In genomic region chr11:74771650-74772049, GRCm38 (mm10) we compare ENCODE assay signal across 9 mouse cellular contexts. TPM values are rescaled to one million over a fixed set of nuclear protein-coding genes. Genes with fewer than 3 reads are reported as not detected.
DNase-seq lines count a peak whose midpoint lies in the region; ATAC-seq and TF ChIP-seq lines count a peak whose summit lies in the region.
"Had no signal": no experiment of that assay in that cellular context is flagged by ENCODE, and none has a peak within 500 bp of the region (broad histone marks: within the 10 kb centered on the region; RNA-seq: fewer than 3 reads in every experiment).

No protein-coding gene starts in this region.

- ATAC-seq in megakaryocyte, adult 5-6 weeks (ENCODE audit: poor library complexity, severe bottlenecking) = no peak
- no peak for ATAC-seq in forebrain, embryonic 11.5 days (replicated peaks; ENCODE audit: low FRiP score)
- no peak for ATAC-seq in limb, embryonic 14.5 days (ENCODE audit: low FRiP score, low read depth)
- no peak for ATAC-seq in stomach, embryonic 16.5 days (ENCODE audit: insufficient read depth, low FRiP score)

- TF ChIP-seq POLR2A in limb, embryonic 14.5 days (IDR thresholded peaks at IDR 0.05; ENCODE audit: borderline replicate concordance, extremely low read depth, insufficient read depth, insufficient read length) = no peak

- H3K27ac ChIP-seq in forebrain, embryonic 11.5 days (ENCODE audit: low read depth, low read length) = no peak overlapping the region
- H3K27ac ChIP-seq in limb, embryonic 14.5 days (replicated peaks; ENCODE audit: low read depth, low read length) = peak overlapping the region; percentile 95; the same call in 1 of the 2 replicates
- H3K27ac ChIP-seq in stomach, embryonic 16.5 days (ENCODE audit: low read length) = no peak overlapping the region

- peak overlapping the region; percentile 76 for H3K4me2 ChIP-seq in forebrain, embryonic 11.5 days (ENCODE audit: low read depth, low read length, severe bottlenecking)
- H3K4me2 ChIP-seq in limb, embryonic 14.5 days (replicated peaks; ENCODE audit: low read depth, low read length, severe bottlenecking) = peak overlapping the region; percentile 55
- H3K4me2 ChIP-seq in stomach, embryonic 16.5 days (ENCODE audit: low read depth, low read length) = peak overlapping the region; percentile 80

- H3K9ac ChIP-seq in forebrain, embryonic 11.5 days (ENCODE audit: low read length) = no peak overlapping the region
- 0 out of 2 replicates have a peak overlapping the region, but pooled peaks have one; percentile 90 for H3K9ac ChIP-seq in limb, embryonic 14.5 days (ENCODE audit: low read depth, low read length, severe bottlenecking)
- H3K9ac ChIP-seq in stomach, embryonic 16.5 days (ENCODE audit: low read length) = no peak overlapping the region

- peaks cover 41% of the 10 kb centered on the region for H3K36me3 ChIP-seq in megakaryocyte, embryonic 14.5 days (replicated peaks; ENCODE audit: low read length)
- H3K36me3 ChIP-seq in forebrain, embryonic 11.5 days (ENCODE audit: control insufficient read depth, insufficient read depth, low read length) = peaks cover 3% of the 10 kb centered on the region; the same call in 1 of the 2 replicates
- peaks cover 32% of the 10 kb centered on the region for H3K36me3 ChIP-seq in limb, embryonic 14.5 days (ENCODE audit: control insufficient read depth, insufficient read depth, low read length)
- peaks cover 9% of the 10 kb centered on the region for H3K36me3 ChIP-seq in stomach, embryonic 16.5 days (ENCODE audit: control insufficient read depth, insufficient read depth, low read length)

- 81% methylated on average over 4 of the region's 4 CpGs for WGBS in forebrain, embryonic 11.5 days
- 74% methylated on average over 4 of the region's 4 CpGs for WGBS in limb, embryonic 14.5 days
- 70% methylated on average over 4 of the region's 4 CpGs for WGBS in stomach, embryonic 16.5 days

- H3K9me3 ChIP-seq in megakaryocyte, embryonic 14.5 days = no peaks in the 10 kb centered on the region
- no peaks in the 10 kb centered on the region for H3K9me3 ChIP-seq in forebrain, embryonic 11.5 days (ENCODE audit: control insufficient read depth, low read length)
- no peaks in the 10 kb centered on the region for H3K9me3 ChIP-seq in limb, embryonic 14.5 days (ENCODE audit: control insufficient read depth, low read length)
- no peaks in the 10 kb centered on the region for H3K9me3 ChIP-seq in stomach, embryonic 16.5 days (replicated peaks; ENCODE audit: control insufficient read depth, low read length)

- peaks cover 2% of the 10 kb centered on the region for H3K27me3 ChIP-seq in megakaryocyte, embryonic 14.5 days (replicated peaks)
- no peaks in the 10 kb centered on the region for H3K27me3 ChIP-seq in forebrain, embryonic 11.5 days (ENCODE audit: control insufficient read depth, insufficient read depth, low read length)
- no peaks in the 10 kb centered on the region for H3K27me3 ChIP-seq in limb, embryonic 14.5 days (ENCODE audit: control insufficient read depth, insufficient read depth, low read length)
- no peaks in the 10 kb centered on the region for H3K27me3 ChIP-seq in stomach, embryonic 16.5 days (ENCODE audit: control insufficient read depth, insufficient read depth, low read length)

- H3K4me1 ChIP-seq in megakaryocyte, embryonic 14.5 days = peaks cover 35% of the 10 kb centered on the region
- H3K4me1 ChIP-seq in forebrain, embryonic 11.5 days (replicated peaks; ENCODE audit: control insufficient read depth, insufficient read depth, low read length) = no peaks in the 10 kb centered on the region; the same call in 1 of the 2 replicates
- peaks cover 10% of the 10 kb centered on the region for H3K4me1 ChIP-seq in limb, embryonic 14.5 days (ENCODE audit: control insufficient read depth, insufficient read depth, low read length)
- H3K4me1 ChIP-seq in stomach, embryonic 16.5 days (ENCODE audit: control insufficient read depth, insufficient read depth, low read length) = peaks cover 12% of the 10 kb centered on the region

- H3K4me3 ChIP-seq in megakaryocyte, embryonic 14.5 days (replicated peaks) = peak overlapping the region; percentile 96
- peak overlapping the region; percentile 86 for H3K4me3 ChIP-seq in forebrain, embryonic 11.5 days (ENCODE audit: low read depth, low read length)
- peak overlapping the region; percentile 79 for H3K4me3 ChIP-seq in limb, embryonic 14.5 days (replicated peaks; ENCODE audit: low read length)
- H3K4me3 ChIP-seq in stomach, embryonic 16.5 days (replicated peaks; ENCODE audit: low read length) = peak overlapping the region; percentile 73

- DNase-seq in forebrain, embryonic 11.5 days (ENCODE audit: low spot score) = no peak
- no peak for DNase-seq in limb, embryonic 14.5 days (ENCODE audit: low spot score)
- no peak for DNase-seq in right cerebral cortex, postnatal 4 days
- DNase-seq in thymus, postnatal 10 days (ENCODE audit: low spot score in 2 of 2) = no peak
- DNase-seq: kidney, postnatal 4 days; right cerebral cortex, postnatal 25 days had no signal

RNA-seq across cellular contexts. Expression of gene Mettl16, which starts 1.0 kb away (rescaled TPM):
- polyA plus RNA-seq in megakaryocyte, embryonic 14.5 days (2012; ENCODE audit: insufficient read depth, low replicate concordance) = 0.32 and 10.4 TPM in 2 replicates
- 3.5 and 6.2 TPM in 2 replicates for total RNA-seq in megakaryocyte, adult 5-6 weeks (2015)
- 10.2 and 12.5 TPM in 2 replicates for total RNA-seq in megakaryocyte, adult 5-6 weeks (2017)
- 53.3 and 57.0 TPM in 2 replicates for polyA plus RNA-seq in forebrain, embryonic 11.5 days (2014; fragmentation: Nextera tagmentation; extraction: Ambion mirVana)
- polyA plus RNA-seq in limb, embryonic 14.5 days (2012; rRNA removed) = 11.3 and 17.0 TPM in 2 replicates
- polyA plus RNA-seq in limb, embryonic 14.5 days (2014; fragmentation: Nextera tagmentation; extraction: Ambion mirVana) = 30.9 and 33.7 TPM in 2 replicates
- 39.6 and 41.8 TPM in 2 replicates for polyA plus RNA-seq in stomach, embryonic 16.5 days (2015; fragmentation: Nextera tagmentation; extraction: Ambion mirVana)

RNA-seq across cellular contexts. Expression of gene Pafah1b1, which starts 47.2 kb away (rescaled TPM):
- polyA plus RNA-seq in megakaryocyte, embryonic 14.5 days (2012; ENCODE audit: insufficient read depth, low replicate concordance) = 10.5 and 11.5 TPM in 2 replicates
- total RNA-seq in megakaryocyte, adult 5-6 weeks (2015) = 53.1 and 57.4 TPM in 2 replicates
- 58.7 and 64.4 TPM in 2 replicates for total RNA-seq in megakaryocyte, adult 5-6 weeks (2017)
- polyA plus RNA-seq in forebrain, embryonic 11.5 days (2014; fragmentation: Nextera tagmentation; extraction: Ambion mirVana) = 90.2 and 91.1 TPM in 2 replicates
- 54.1 and 57.6 TPM in 2 replicates for polyA plus RNA-seq in limb, embryonic 14.5 days (2012; rRNA removed)
- 67.0 and 68.1 TPM in 2 replicates for polyA plus RNA-seq in limb, embryonic 14.5 days (2014; fragmentation: Nextera tagmentation; extraction: Ambion mirVana)
- polyA plus RNA-seq in stomach, embryonic 16.5 days (2015; fragmentation: Nextera tagmentation; extraction: Ambion mirVana) = 30.9 and 35.7 TPM in 2 replicates

RNA-seq across cellular contexts. Expression of gene Mnt, which starts 59.1 kb away (rescaled TPM):
- polyA plus RNA-seq in megakaryocyte, embryonic 14.5 days (2012; ENCODE audit: insufficient read depth, low replicate concordance) = 59.1 and 85.0 TPM in 2 replicates
- total RNA-seq in megakaryocyte, adult 5-6 weeks (2015) = 14.5 and 17.0 TPM in 2 replicates
- total RNA-seq in megakaryocyte, adult 5-6 weeks (2017) = 3.8 and 6.1 TPM in 2 replicates
- 5.8 and 6.0 TPM in 2 replicates for polyA plus RNA-seq in forebrain, embryonic 11.5 days (2014; fragmentation: Nextera tagmentation; extraction: Ambion mirVana)
- 17.9 and 25.0 TPM in 2 replicates for polyA plus RNA-seq in limb, embryonic 14.5 days (2012; rRNA removed)
- polyA plus RNA-seq in limb, embryonic 14.5 days (2014; fragmentation: Nextera tagmentation; extraction: Ambion mirVana) = 6.0 and 7.1 TPM in 2 replicates
- 2.5 and 3.2 TPM in 2 replicates for polyA plus RNA-seq in stomach, embryonic 16.5 days (2015; fragmentation: Nextera tagmentation; extraction: Ambion mirVana)
